In the genomic region with DNA sequence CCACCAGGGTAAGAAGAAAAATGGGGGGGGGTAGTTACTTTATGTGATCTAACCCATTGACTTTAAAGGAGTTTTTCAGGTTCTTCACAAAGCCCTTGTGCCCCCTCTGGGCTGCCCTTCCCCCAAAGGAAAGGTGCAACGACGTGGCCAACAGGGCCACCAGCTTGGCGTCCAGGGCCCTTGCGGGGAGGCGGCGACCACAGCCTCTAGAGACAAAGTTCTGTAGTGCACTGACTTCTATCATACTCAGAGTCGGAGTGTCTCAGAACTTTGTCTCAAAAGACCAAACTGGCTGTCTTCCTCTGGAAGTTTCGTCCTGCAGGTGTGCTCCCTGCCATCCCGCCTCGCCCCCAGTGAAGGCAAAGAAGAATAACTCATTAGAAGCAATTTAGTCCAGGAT, we compare ENCODE assay signal across 8 mouse cellular contexts.
DNase-seq lines count a peak whose midpoint lies in the region; ATAC-seq lines count a peak whose summit lies in the region.

No protein-coding gene starts in this region.

- peak overlapping the region; percentile 92 for H3K4me2 ChIP-seq in lung, embryonic 16.5 days (ENCODE audit: low read depth, low read length)
- peak overlapping the region; percentile 74 for H3K4me2 ChIP-seq in embryonic facial prominence, embryonic 13.5 days
- H3K4me2 ChIP-seq in neural tube, embryonic 11.5 days (ENCODE audit: low read depth), result peak overlapping the region; percentile 98

- no peak for DNase-seq in lung, adult 18-20 months
- DNase-seq in induced T-regulatory cell, adult 2 months (ENCODE audit: low read depth), result peak; percentile 39
- no peak for DNase-seq in neural tube, embryonic 11.5 days (ENCODE audit: low spot score)
- no peak for DNase-seq in frontal cortex, postnatal 36 days (ENCODE audit: low spot score in 2 of 2)
- DNase-seq in T-cell, adult 2 months (ENCODE audit: low spot score), result no peak
- no peak for DNase-seq in cerebellum, postnatal 10 days

- peak overlapping the region; percentile 82 for H3K9ac ChIP-seq in lung, embryonic 16.5 days (ENCODE audit: low read length)
- peak overlapping the region; percentile 97 for H3K9ac ChIP-seq in embryonic facial prominence, embryonic 13.5 days
- no peak overlapping the region for H3K9ac ChIP-seq in neural tube, embryonic 11.5 days (ENCODE audit: low read length)

- H3K27ac ChIP-seq in lung, embryonic 16.5 days (ENCODE audit: low read length), result no peak overlapping the region
- H3K27ac ChIP-seq in embryonic facial prominence, embryonic 13.5 days, result peak overlapping the region; percentile 93
- no peak overlapping the region for H3K27ac ChIP-seq in neural tube, embryonic 11.5 days (ENCODE audit: low read depth, low read length)

- ATAC-seq in lung, embryonic 16.5 days (ENCODE audit: low read depth), result no peak
- no peak for ATAC-seq in embryonic facial prominence, embryonic 13.5 days (ENCODE audit: insufficient number of reproducible peaks, insufficient read depth, low FRiP score, low TSS enrichment, low read depth)
- no peak for ATAC-seq in neural tube, embryonic 11.5 days (ENCODE audit: insufficient read depth, low FRiP score, low TSS enrichment)

- no peaks in the 10 kb centered on the region for H3K27me3 ChIP-seq in lung, embryonic 16.5 days (ENCODE audit: control insufficient read depth, insufficient read depth, low read depth, low read length)
- no peaks in the 10 kb centered on the region for H3K27me3 ChIP-seq in embryonic facial prominence, embryonic 13.5 days
- no peaks in the 10 kb centered on the region for H3K27me3 ChIP-seq in neural tube, embryonic 11.5 days (ENCODE audit: control insufficient read depth, insufficient read depth, low read length)

- H3K4me1 ChIP-seq in lung, embryonic 16.5 days (replicated peaks; ENCODE audit: control insufficient read depth, insufficient read depth, low read length), result peaks cover 12% of the 10 kb centered on the region
- H3K4me1 ChIP-seq in embryonic facial prominence, embryonic 13.5 days, result peaks cover 27% of the 10 kb centered on the region
- H3K4me1 ChIP-seq in neural tube, embryonic 11.5 days (ENCODE audit: control insufficient read depth, insufficient read depth, low read length), result peaks cover 10% of the 10 kb centered on the region

- no peaks in the 10 kb centered on the region for H3K36me3 ChIP-seq in lung, embryonic 16.5 days (ENCODE audit: control insufficient read depth, insufficient read depth, low read length)
- no peaks in the 10 kb centered on the region for H3K36me3 ChIP-seq in embryonic facial prominence, embryonic 13.5 days
- H3K36me3 ChIP-seq in neural tube, embryonic 11.5 days (ENCODE audit: control insufficient read depth, insufficient read depth, low read length), result no peaks in the 10 kb centered on the region

- no peaks in the 10 kb centered on the region for H3K9me3 ChIP-seq in lung, embryonic 16.5 days (ENCODE audit: control insufficient read depth, low read length)
- H3K9me3 ChIP-seq in embryonic facial prominence, embryonic 13.5 days, result no peaks in the 10 kb centered on the region
- H3K9me3 ChIP-seq in neural tube, embryonic 11.5 days (ENCODE audit: control insufficient read depth, low read length), result no peaks in the 10 kb centered on the region

- 14% methylated on average over 10 of the region's 10 CpGs for WGBS in lung, embryonic 16.5 days
- 22% methylated on average over 10 of the region's 10 CpGs for WGBS in embryonic facial prominence, embryonic 13.5 days
- WGBS in neural tube, embryonic 11.5 days, result 29% methylated on average over 10 of the region's 10 CpGs

- H3K4me3 ChIP-seq in lung, embryonic 16.5 days (ENCODE audit: low read length), result peak overlapping the region; percentile 83
- H3K4me3 ChIP-seq in embryonic facial prominence, embryonic 13.5 days, result peak overlapping the region; percentile 88
- peak overlapping the region; percentile 66 for H3K4me3 ChIP-seq in neural tube, embryonic 11.5 days (ENCODE audit: low read depth, low read length)
